Mouse (Mus musculus) stomach, embryonic 16.5 days (tissue): Measurements from ENCODE around the gene Snd1. TPM values are rescaled to one million over a fixed set of nuclear protein-coding genes. Genes with fewer than 3 reads are reported as not detected.

ENCODE experiments used
- ATAC-seq: fragments of 200-750 bp; cut with Nextera tagmentation; 2 replicates; pipeline ENCODE4 v1.8.0; 2017; ENCODE audit warnings: moderate number of reproducible peaks, moderate TSS enrichment; ENCODE audit not compliant: insufficient read depth, low FRiP score
- H3K27ac ChIP-seq: fragments of 300-500 bp; sonication (generic); 2 replicates; pipeline ENCODE4 v1.5.1; 2014; ENCODE audit warnings: low read length
- H3K27me3 ChIP-seq: fragments of 300-500 bp; sonication (generic); 2 replicates; pipeline ENCODE4 v1.6.1; 2014; ENCODE audit warnings: low read length, control low read depth, mixed read lengths; ENCODE audit not compliant: control insufficient read depth, insufficient read depth
- H3K36me3 ChIP-seq: fragments of 300-500 bp; sonication (generic); 2 replicates; pipeline ENCODE4 v1.6.1; 2014; ENCODE audit warnings: low read length; ENCODE audit not compliant: control insufficient read depth, insufficient read depth
- H3K4me1 ChIP-seq: fragments of 300-500 bp; sonication (generic); 2 replicates; pipeline ENCODE4 v1.6.1; 2014; ENCODE audit warnings: low read length, control low read depth, mixed read lengths; ENCODE audit not compliant: control insufficient read depth, insufficient read depth
- H3K4me2 ChIP-seq: fragments of 300-500 bp; sonication (generic); 2 replicates; pipeline ENCODE4 v1.6.1; 2014; ENCODE audit warnings: low read depth, low read length, mixed read lengths
- H3K4me3 ChIP-seq: fragments of 300-500 bp; sonication (generic); replicated peaks from 2 replicates; pipeline ENCODE4 v1.5.1; 2014; ENCODE audit warnings: mild to moderate bottlenecking, low read length
- H3K9ac ChIP-seq: fragments of 300-500 bp; sonication (generic); 2 replicates; pipeline ENCODE4 v1.6.1; 2014; ENCODE audit warnings: low read length
- H3K9me3 ChIP-seq: fragments of 300-500 bp; sonication (generic); replicated peaks from 2 replicates; pipeline ENCODE4 v1.6.1; 2016; ENCODE audit warnings: low read length, control low read depth; ENCODE audit not compliant: control insufficient read depth
- WGBS: fragments of 180-500 bp; shearing (Covaris S2); extraction: QIAGEN DNeasy Blood & Tissue Kit; methylation state at CpG from one replicate; pipeline ENCODE4 v1.1.7; 2014; 5-methylcytosine and 5-hydroxymethylcytosine counted together
- polyA plus RNA-seq: library from polyadenylated mRNA; unstranded; fragments of >200 nt; fragmentation: Nextera tagmentation; extraction: Ambion mirVana; gene quantifications from 2 replicates; pipeline ENCODE4 v1.2.1, GENCODE M21; 2015

Snd1 gene
- polyA plus RNA-seq, 1 experiment from 2014 or later: 136 TPM

GRCm38 (mm10) chr6:28896762-28897320, 421.9 kb downstream of the Snd1 start:
- H3K27ac ChIP-seq: no peak overlapping the region
- WGBS: 44% methylated on average over 5 of the region's 5 CpGs
- H3K27me3 ChIP-seq: no peaks in the 10 kb centered on the region
- ATAC-seq: no peak
- H3K4me2 ChIP-seq: no peak overlapping the region
- peaks cover 3% of the 10 kb centered on the region; the same call in 1 of the 2 replicates for H3K4me1 ChIP-seq
- no peaks in the 10 kb centered on the region for H3K9me3 ChIP-seq
- no peaks in the 10 kb centered on the region for H3K36me3 ChIP-seq
- H3K9ac ChIP-seq: no peak overlapping the region
- H3K4me3 ChIP-seq: no peak overlapping the region

DNA sequence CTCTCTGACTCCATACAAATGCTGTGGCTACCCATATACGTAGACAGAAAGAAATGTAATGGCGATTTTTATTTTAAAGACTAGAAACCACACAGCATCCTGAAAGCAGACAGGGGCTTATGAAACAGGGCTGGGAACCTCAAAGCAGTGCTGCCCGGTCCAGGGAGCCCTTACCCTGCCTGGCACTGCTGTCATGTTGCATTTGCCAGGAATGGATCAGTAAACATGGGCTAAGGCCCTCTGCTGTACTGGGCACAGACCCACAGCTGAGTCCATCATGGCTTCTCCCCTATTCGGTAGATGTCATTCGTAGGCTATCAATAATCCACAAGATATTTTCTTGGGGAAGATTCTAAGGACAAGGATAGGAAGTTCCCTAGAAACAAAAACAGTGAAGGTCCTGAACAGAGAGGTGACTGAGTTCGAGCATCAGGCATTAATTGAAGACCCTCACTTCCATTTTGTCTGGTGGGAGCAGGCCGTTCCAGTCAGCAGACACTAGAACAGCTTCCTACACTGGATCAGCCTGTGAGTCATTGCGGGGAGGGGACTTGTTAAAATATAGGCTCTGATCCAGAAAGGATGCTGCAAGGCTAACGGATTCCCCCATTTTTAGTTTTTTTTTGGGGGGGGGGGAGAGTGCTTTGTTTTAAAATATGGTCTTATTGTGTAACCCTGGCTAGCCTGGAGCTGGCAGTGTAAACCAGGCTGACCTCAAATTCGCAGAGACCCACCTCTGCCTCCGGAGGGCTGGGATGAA, 422.6 kb downstream of the Snd1 start:
- 63% methylated on average over 11 of the region's 11 CpGs for WGBS

GRCm38 (mm10) chr6:28898836-28899235, 423.9 kb downstream of the Snd1 start:
- Histone ChIP-seq H3K9me3 (no peaks in the 10 kb centered on the region), H3K4me3 (no peak overlapping the region), H3K27me3 (no peaks in the 10 kb centered on the region), H3K36me3 (no peaks in the 10 kb centered on the region), H3K4me2 (no peak overlapping the region), H3K4me1 (peaks cover 3% of the 10 kb centered on the region; the same call in 1 of the 2 replicates), H3K9ac (no peak overlapping the region), H3K27ac (no peak overlapping the region)
- 22% methylated on average over 10 of the region's 10 CpGs for WGBS
- ATAC-seq: no peak

More for the DNA sequence above, 422.6 kb downstream of the Snd1 start:
- Histone ChIP-seq H3K27me3 (no peaks in the 10 kb centered on the region), H3K4me2 (no peak overlapping the region), H3K9ac (no peak overlapping the region), H3K4me3 (no peak overlapping the region), H3K36me3 (no peaks in the 10 kb centered on the region), H3K4me1 (peaks cover 3% of the 10 kb centered on the region; the same call in 1 of the 2 replicates), H3K27ac (no peak overlapping the region), H3K9me3 (no peaks in the 10 kb centered on the region)
- ATAC-seq: no peak

GRCm38 (mm10) chr6:28902573-28902972, 427.6 kb downstream of the Snd1 start:
- H3K36me3 ChIP-seq: no peaks in the 10 kb centered on the region
- H3K9me3 ChIP-seq: no peaks in the 10 kb centered on the region
- H3K4me3 ChIP-seq: no peak overlapping the region
- H3K27me3 ChIP-seq: no peaks in the 10 kb centered on the region
- no peak overlapping the region for H3K27ac ChIP-seq
- no peak overlapping the region for H3K4me2 ChIP-seq
- 43% methylated on average over 2 of the region's 2 CpGs for WGBS
- peaks cover under 1% of the 10 kb centered on the region; the same call in 1 of the 2 replicates for H3K4me1 ChIP-seq
- ATAC-seq: no peak
- no peak overlapping the region for H3K9ac ChIP-seq

DNA sequence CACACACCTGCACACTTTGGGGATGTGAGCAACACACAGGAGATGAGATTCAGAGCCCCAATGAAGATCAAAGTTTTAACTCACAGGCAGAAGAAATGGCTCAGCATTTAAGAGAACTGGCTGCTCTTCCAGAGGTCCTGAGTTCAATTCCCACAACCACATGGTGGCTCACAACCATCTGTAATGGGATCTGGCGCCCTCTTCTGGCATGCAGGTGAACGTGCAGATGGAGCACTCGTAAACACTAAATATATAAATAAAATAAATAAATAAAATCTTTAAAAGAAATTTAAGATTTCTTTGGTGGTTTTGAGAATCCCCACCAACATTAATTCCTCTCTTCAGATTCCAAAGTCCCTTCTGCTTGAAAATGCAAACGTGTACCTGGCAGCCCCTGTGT, 429.5 kb downstream of the Snd1 start:
- H3K4me2 ChIP-seq: no peak overlapping the region
- no peaks in the 10 kb centered on the region for H3K9me3 ChIP-seq
- H3K4me1 ChIP-seq: no peaks in the 10 kb centered on the region
- ATAC-seq: no peak
- H3K9ac ChIP-seq: no peak overlapping the region
- WGBS: 61% methylated on average over 4 of the region's 4 CpGs
- no peak overlapping the region for H3K27ac ChIP-seq
- no peak overlapping the region for H3K4me3 ChIP-seq
- no peaks in the 10 kb centered on the region for H3K36me3 ChIP-seq
- H3K27me3 ChIP-seq: no peaks in the 10 kb centered on the region

DNA sequence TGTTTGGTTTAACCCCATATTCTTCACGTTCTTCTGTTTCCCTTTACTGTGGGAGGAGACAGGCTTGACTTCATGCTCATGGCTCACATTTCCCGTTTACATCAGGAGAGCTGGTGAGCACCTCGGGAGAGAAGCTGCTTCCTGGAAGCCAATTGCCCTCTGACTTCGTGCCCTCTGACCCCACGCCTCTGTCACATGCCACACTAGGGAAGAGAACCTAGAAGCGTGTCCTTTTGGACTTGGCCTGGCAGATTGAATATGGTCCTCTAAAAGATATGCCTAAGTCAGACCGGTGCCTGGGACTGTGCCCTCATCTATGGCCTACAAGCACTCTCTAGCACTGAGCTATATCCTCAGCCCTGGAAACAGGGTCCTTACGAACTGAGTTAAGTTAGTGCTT, 430.4 kb downstream of the Snd1 start:
- Histone ChIP-seq H3K27ac (no peak overlapping the region), H3K9me3 (no peaks in the 10 kb centered on the region), H3K4me2 (no peak overlapping the region), H3K9ac (no peak overlapping the region), H3K4me3 (no peak overlapping the region), H3K4me1 (no peaks in the 10 kb centered on the region), H3K27me3 (no peaks in the 10 kb centered on the region), H3K36me3 (no peaks in the 10 kb centered on the region)
- 58% methylated on average over 8 of the region's 8 CpGs for WGBS
- ATAC-seq: no peak

- Histone ChIP-seq H3K4me1 (no peaks in the 10 kb centered on the region), H3K4me3 (no peak overlapping the region), H3K9me3 (no peaks in the 10 kb centered on the region), H3K27ac (no peak overlapping the region), H3K4me2 (no peak overlapping the region), H3K36me3 (no peaks in the 10 kb centered on the region), H3K27me3 (no peaks in the 10 kb centered on the region), H3K9ac (no peak overlapping the region)
- ATAC-seq: no peak
- WGBS: 77% methylated on average over 15 of the region's 15 CpGs
These were observed 434.9 kb downstream of the Snd1 start for GRCm38 (mm10) chr6:28909866-28910265.

- Histone ChIP-seq H3K4me2 (no peak overlapping the region), H3K4me3 (no peak overlapping the region), H3K27ac (no peak overlapping the region), H3K9ac (no peak overlapping the region), H3K27me3 (no peaks in the 10 kb centered on the region), H3K9me3 (no peaks in the 10 kb centered on the region), H3K36me3 (no peaks in the 10 kb centered on the region), H3K4me1 (peaks cover 5% of the 10 kb centered on the region; the same call in 1 of the 2 replicates)
- no peak for ATAC-seq
- WGBS: 34% methylated on average over 1 of the region's 1 CpGs
These were observed 440.0 kb downstream of the Snd1 start for GRCm38 (mm10) chr6:28914981-28915380.

GRCm38 (mm10) chr6:28916630-28917029, 441.7 kb downstream of the Snd1 start:
- Histone ChIP-seq H3K36me3 (no peaks in the 10 kb centered on the region), H3K9ac (no peak overlapping the region), H3K27me3 (no peaks in the 10 kb centered on the region), H3K9me3 (no peaks in the 10 kb centered on the region), H3K4me3 (no peak overlapping the region), H3K27ac (peak overlapping the region; percentile 33; the same call in 1 of the 2 replicates), H3K4me2 (no peak overlapping the region), H3K4me1 (peaks cover 5% of the 10 kb centered on the region; the same call in 1 of the 2 replicates)
- WGBS: 43% methylated on average over 8 of the region's 8 CpGs
- ATAC-seq: peak; percentile 37; the same call in 1 of the 2 replicates
